Mouse (Mus musculus) cortical plate, adult 2 months (tissue): ENCODE results near the gene A730049H05Rik.

Experiments used
- CTCF ChIP-seq: fragments of 200-500 bp; IDR thresholded peaks from 2 replicates; pipeline ENCODE4 v1.5.1; 2011; ENCODE audit warnings: mild to moderate bottlenecking, control low read depth, low read length; ENCODE audit not compliant: insufficient read depth; ENCODE audit errors: extremely low read depth
- POLR2A ChIP-seq: fragments of 200-500 bp; IDR thresholded peaks from 2 replicates; pipeline ENCODE4 v1.6.1; 2011; ENCODE audit warnings: mild to moderate bottlenecking, low read length, control low read depth; ENCODE audit not compliant: insufficient read depth; ENCODE audit errors: extremely low read depth

DNA sequence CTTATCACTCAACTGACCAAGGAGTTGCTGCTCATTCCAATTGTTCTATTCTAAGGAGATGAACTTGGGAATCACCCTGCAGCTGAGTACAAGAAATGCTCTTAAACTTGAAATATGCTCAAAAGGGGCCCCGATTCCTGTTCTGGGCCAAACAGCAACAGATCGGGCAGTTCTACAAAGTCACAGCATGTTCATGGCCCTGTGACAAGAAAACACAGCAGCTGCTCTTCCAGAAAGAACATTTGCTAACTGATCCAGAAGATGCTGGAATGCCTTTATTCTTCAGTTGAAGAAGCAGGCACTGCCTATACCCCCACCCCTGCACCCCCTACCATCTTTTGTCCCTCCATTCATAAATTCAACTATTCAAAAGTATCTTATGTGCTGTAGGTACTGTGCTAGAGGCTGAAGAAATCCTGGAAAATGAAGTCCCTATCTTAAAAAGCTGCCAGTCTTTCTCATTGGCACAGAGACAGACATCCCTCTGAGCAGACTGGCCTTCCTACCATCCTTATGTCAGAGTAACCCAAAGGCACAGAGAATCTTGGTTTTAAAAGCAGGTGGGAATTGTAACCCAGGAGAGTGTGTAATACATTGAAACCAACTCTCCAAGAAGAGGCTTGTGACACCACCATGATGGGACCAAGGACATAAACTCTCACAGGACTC, 3.4 kb upstream of the A730049H05Rik start:
- TF ChIP-seq CTCF: no peak
- no peak for TF ChIP-seq POLR2A
